In genomic region chr13:58384779-58385546, GRCm38 (mm10) we compare ENCODE assay signal across 8 mouse cellular contexts. TPM values are rescaled to one million over a fixed set of nuclear protein-coding genes. Genes with fewer than 3 reads are reported as not detected.
DNase-seq lines count a peak whose midpoint lies in the region.

TSS of gene 2210016F16Rik (minus strand) at chr13:58385225.

- H3K27ac ChIP-seq in hindbrain, embryonic 10.5 days = peak within 1 kb of the TSS; percentile 90

- peaks cover 25% of the 10 kb centered on the region for H3K9me3 ChIP-seq in hindbrain, embryonic 10.5 days

- 4% methylated on average over 80 of the region's 80 CpGs for WGBS in hindbrain, embryonic 10.5 days

- H3K4me3 ChIP-seq in hindbrain, embryonic 10.5 days = peak within 1 kb of the TSS; percentile 71

- H3K36me3 ChIP-seq in hindbrain, embryonic 10.5 days = peaks cover 38% of the 10 kb centered on the region

- peaks cover 18% of the 10 kb centered on the region; the same call in 1 of the 2 replicates for H3K4me1 ChIP-seq in hindbrain, embryonic 10.5 days (replicated peaks)

- peak; percentile 80 for DNase-seq in MN1 (ENCODE audit: low spot score)
- peak; percentile 52 for DNase-seq in cerebellum, adult 9-11 months
- DNase-seq in frontal cortex, adult 2 months (ENCODE audit: extremely low spot score in 1 of 2, low spot score in 1 of 2) = peak; percentile 7 to 36
- DNase-seq in hindbrain, embryonic 10.5 days (ENCODE audit: low spot score) = peak; percentile 74
- DNase-seq in layer of hippocampus, postnatal 10 days (ENCODE audit: low spot score in 2 of 2) = peak; percentile 59 to 61
- peak; percentile 57 for DNase-seq in lung, postnatal 25 days (ENCODE audit: low spot score)
- peak; percentile 70 for DNase-seq in ovary, postnatal 36 days (ENCODE audit: low spot score)
- peak; percentile 72 for DNase-seq in thymus, postnatal 14 days

- no peaks in the 10 kb centered on the region for H3K27me3 ChIP-seq in hindbrain, embryonic 10.5 days (ENCODE audit: insufficient read depth, poor library complexity, severe bottlenecking)

RNA-seq across cellular contexts. Expression of gene 2210016F16Rik, which starts in this region (rescaled TPM):
- polyA plus RNA-seq in frontal cortex, adult 2 months (2012; rRNA removed) = 8.2 and 8.5 TPM in 2 replicates
- polyA plus RNA-seq in hindbrain, embryonic 10.5 days (2016; fragmentation: Nextera tagmentation; extraction: Ambion mirVana) = 30.4 and 30.5 TPM in 2 replicates
- 1 to 10 TPM; 6.1 TPM for total RNA-seq in layer of hippocampus, postnatal 10 days (2021)

Comparison
In these comparisons a context has a peak if more than half of its experiments do, and no peak if none do; other contexts are left out.
1. Peak in every context shown above with its lines: DNase-seq, H3K4me3 ChIP-seq and H3K27ac ChIP-seq.
2. DNase-seq: peak in every context shown above with its lines; median percentile 80 in MN1; 74 in hindbrain, embryonic 10.5 days; 72 in thymus, postnatal 14 days; 70 in ovary, postnatal 36 days; 60 in layer of hippocampus, postnatal 10 days; 57 in lung, postnatal 25 days; 52 in cerebellum, adult 9-11 months; 22 in frontal cortex, adult 2 months.